Mouse (Mus musculus): ENCODE data around the gene Agap3.

DNA sequence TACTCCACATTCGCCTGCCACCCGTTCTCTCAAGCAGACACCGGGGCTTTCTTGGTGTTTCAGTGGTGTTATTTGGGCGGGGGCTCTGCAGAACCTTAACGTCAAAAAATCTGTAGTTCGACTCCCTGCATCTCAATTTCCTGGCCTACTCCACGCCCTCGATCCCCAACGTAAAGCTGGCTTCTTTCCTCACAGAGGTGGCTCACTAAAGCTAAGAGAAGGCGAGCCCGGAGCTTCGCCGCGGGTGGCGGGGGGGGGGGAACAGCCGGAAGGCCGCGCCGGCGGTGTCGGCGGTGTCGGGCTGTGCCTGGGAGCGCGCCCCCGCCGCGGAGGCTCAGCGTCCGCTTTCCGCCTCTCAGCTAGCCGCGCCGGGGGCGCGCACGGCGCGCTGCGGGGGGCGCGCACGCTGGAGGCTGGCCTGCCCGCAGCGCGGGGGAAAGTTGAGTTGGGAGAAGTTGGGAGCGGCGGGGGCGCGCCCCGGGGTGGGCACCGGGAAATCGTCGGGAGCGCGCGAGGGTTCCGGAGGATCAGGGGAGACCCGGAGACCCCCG is 27.0 kb upstream of the Agap3 start:
- TF ChIP-seq POLR2A (IDR thresholded peaks at IDR 0.05; ENCODE audit: borderline replicate concordance, insufficient read depth, low read length) (peak; percentile 33; the same call in 1 of the 2 replicates), CTCF (IDR thresholded peaks at IDR 0.05; ENCODE audit: borderline replicate concordance, insufficient read depth, low read depth, low read length) (no peak)

Data from cerebellum, adult 2 months (tissue).